Mouse (Mus musculus): ENCODE results near the gene Fam171a1.

DNA sequence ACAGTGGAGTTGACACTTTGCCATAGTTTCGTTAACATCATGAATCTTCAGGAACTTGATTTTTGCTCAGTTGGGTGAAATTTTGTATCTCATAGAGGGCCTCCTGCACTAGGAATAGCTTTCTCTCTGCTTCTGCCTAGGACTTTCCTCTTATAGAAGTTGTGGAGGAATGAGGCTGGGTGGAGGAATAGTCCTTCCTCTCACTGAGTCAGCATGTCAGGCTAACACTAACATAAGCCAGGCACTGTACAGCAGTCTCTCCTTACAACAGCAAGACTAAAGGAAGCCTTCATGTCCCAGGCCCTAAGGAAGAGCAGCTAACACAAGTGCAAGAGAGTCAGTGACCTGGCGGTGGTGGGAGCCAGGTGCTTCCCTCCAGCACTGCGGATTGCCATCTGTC lies 43.0 kb downstream of the Fam171a1 start:
- TF ChIP-seq CTCF (IDR thresholded peaks at IDR 0.05; ENCODE audit: low read depth): no peak
- TF ChIP-seq EP300 (optimal IDR thresholded peaks at IDR 0.05): no peak
